Mouse (Mus musculus): ENCODE data around the gene Slc22a15. TPM values are rescaled to one million over a fixed set of nuclear protein-coding genes. Genes with fewer than 3 reads are reported as not detected.

Gene Slc22a15
- polyA plus RNA-seq (2012; rRNA removed), result 5.2 and 8.8 TPM in 2 replicates

DNA sequence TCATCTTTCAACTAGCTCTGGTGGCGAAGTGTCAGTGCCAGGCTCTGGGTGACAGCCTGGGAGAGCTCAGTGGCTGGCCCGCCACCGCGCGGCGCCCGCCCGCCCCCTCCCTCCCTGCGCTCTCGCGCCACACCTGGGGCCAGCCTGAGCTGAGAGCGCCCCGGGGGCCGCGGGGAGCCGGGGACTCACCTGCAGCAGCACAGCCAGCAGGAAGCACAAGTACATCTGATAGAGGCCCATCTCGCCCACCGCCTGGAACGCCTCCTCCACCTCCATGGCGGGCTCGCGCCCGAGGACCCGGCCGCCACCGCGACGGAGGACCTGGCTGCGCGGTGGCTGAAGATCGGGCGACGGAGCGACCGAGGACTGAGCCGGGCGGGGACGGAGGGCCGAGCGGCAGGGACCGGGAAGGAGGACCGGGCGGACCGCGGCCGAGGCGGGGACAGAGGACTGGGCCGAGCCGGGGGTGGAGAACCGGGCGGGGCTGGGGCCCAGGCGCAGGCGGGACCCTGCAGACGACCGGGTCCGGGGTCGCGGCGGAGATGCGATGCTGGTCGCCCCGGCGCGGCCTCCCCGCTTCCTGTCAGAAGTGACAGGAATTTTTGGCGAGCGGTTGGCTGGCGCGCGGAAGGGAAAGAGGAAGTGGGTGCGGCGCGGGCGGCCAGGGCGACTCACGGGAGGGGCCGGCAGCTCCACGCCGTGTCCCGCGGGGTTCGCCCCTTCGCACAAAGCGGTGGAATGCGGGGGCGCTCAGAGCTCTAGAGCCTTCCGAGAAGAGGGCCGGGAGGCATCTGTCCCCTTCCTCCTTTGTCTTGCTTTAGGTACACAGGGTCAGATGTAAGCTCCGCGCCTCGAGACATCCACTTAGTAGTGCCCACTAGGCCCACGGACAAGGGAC is at the start of gene Slc22a15:
TSS of gene Slc22a15 (minus strand) at position 611 of the 898 bp plus-strand sequence.

GRCm38 (mm10) chr3:101848816-101849215 is 75.4 kb downstream of the Slc22a15 start, which contains the start of gene Mab21l3:
Mab21l3 (minus strand) TSS chr3:101848959.

Other genes with a start within 250 kb of the Slc22a15 start
- 0.38 and 0.74 TPM in 2 replicates for gene Mab21l3, start 75.5 kb downstream of the Slc22a15 start, polyA plus RNA-seq (2012; rRNA removed)
- gene Nhlh2, start 85.6 kb upstream of the Slc22a15 start, polyA plus RNA-seq (2012; rRNA removed), result not detected in 2 replicates
- 1.2 and 1.9 TPM in 2 replicates for gene Casq2, start 162.0 kb upstream of the Slc22a15 start, polyA plus RNA-seq (2012; rRNA removed)